Mouse (Mus musculus) ovary, adult 18-20 months (tissue): ENCODE results near the gene Rfx4.
A peak's percentile ranks its signal among the peaks of the same experiment; 100 is the strongest.

Source experiments
- DNase-seq: peaks from one replicate; pipeline ENCODE4 v3.0.0; 2022; ENCODE audit warnings: low spot score, mixed read lengths

Rfx4 gene

DNA sequence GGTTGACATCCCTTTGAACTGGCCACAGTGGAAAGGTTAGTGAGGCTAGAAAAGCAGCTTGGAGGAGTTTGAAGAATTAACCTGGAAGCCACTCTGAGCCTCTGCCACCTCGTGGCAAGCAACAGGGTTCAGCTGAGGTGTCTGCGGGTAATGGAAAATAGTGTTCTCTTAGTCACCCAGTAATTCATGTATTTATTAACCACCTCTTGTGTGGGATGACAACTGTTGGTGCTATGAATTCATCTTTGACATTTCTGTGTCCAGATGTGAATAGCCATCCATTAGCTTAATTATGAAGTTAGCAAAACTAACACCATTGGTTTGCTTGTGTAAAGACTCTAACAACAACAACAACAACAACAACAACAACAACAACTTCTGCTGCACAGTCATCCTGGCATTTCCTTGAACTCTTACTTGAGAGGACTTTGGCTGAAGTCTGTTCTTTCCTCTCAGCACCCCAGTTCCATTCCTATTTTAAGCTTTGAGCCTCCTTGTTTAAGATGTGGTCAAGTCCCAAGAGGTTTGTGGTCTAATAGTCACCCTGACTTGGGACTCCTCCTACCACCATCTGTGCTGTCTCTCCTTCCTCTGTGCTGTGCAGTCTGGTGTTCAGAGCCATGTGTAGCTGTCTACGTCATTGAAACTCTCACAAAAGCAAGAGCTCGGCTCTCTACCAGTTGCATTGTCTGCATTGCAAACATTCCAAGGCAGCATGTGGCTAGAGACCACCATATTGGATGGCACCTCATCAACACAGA lies 60.0 kb downstream of the Rfx4 start:
- DNase-seq: no peak

DNA sequence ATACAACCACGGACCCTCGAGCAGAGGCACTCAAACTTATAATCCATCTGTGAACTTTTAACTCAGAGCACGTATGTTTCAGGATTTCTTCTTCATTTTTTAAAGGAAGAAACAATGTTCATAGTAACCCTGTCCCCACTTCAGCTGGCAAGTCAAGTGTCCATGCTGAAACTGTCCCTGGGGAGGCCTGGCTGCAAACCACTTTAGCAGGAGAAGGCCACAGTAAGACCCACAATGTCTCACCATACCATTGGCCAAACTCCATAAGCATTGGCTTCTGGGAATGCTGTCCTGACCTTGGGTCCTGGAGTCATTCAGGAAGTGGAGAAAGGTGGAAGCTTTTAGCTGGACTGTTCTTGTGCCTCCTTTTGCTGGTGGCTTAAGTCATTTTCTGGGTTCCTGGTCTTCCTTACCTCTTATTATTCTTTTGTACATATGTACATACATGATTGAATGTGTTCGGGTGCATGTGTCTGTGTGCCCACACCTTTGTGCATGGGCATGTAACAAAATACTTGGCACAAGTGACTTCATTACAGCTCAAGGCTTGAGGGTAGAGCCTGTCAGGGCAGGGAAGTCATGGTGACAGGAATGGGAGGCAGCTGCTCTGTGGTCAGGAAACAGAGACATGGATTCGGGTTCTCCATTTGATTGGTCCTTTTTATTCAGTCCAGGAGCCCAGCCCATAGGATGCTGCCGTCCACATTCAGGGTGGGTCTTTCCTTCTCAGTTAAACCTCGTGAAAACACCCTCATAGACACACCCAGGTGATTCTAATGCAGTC lies 61.4 kb downstream of the Rfx4 start:
- no peak for DNase-seq

DNA sequence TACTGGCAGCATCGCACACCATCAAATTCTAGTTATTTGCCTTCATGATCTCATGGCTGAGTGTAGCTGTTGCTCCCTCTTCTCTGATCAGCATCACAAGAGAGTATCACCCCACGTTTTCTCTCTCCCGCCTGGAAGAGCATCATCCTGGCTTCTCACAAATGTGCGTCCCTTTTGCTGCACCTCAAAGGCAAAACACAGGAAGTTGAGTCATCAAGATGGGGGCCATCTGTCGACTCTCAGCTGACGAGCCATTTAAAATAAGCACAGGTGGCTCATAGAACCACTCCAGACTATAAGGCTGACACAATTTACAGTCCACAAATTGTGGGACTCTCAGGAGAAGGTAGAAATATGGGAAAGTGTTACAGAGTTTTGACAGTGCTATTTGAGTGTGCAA lies 63.8 kb downstream of the Rfx4 start:
- no peak for DNase-seq

DNA sequence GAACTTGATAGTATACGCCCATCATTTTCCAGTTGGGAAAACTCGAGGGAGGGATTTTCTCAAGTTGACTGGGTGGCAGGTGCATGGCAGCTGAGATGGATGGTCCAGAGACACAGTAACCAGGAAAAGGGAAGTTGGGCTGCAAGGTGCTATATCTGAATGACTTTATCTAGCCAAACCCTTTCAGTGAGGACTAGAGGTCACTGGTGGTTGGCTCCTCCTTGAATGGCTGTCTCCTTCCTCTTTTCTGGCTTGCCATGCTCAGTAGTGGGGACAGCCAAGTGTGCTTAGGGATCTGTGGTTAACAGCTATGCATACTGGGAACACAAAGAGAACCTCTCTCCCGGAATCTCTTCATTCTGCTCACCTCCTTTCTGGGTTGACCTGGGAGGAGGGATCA lies 64.4 kb downstream of the Rfx4 start:
- DNase-seq: no peak

DNA sequence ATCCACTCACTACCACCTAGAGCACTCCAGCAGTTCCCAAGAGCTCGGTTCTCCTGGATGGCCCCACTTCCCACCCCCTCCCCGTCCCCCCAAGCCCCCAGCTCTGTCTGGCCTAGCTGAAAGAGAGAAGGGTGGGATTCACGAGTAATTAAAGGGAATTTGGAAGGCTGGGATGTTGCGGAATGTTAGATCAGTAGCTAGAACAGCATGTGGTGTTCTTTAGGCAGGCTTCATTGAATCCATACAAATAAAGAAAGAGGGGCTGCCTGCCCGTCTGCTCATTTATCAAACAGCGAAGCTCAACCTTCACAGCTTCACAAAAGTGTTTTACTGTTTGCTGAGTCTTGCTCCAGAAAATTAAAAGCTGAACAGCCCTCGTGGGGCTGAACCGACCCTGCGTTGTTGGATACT lies 66.9 kb downstream of the Rfx4 start:
- no peak for DNase-seq

DNA sequence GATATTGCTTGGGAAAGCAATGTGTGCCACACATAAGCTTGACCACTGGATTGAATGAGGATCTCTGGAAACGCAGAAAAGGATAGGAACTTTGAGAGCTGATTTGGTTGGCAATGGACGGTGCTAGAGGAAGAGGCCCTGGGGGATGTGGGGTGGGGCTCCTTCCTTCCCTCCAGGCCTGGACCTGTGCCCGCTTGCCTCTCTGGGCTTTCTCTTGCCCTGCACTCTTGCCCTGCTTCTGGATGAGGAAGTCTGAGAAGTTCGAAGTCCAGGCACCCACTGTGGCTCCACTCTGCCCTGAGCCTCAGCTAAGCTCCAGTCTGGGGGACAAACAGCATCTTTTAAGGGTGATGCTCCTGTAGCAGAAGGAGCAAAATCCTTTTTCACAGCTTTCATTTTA lies 67.8 kb downstream of the Rfx4 start:
- DNase-seq: no peak

DNA sequence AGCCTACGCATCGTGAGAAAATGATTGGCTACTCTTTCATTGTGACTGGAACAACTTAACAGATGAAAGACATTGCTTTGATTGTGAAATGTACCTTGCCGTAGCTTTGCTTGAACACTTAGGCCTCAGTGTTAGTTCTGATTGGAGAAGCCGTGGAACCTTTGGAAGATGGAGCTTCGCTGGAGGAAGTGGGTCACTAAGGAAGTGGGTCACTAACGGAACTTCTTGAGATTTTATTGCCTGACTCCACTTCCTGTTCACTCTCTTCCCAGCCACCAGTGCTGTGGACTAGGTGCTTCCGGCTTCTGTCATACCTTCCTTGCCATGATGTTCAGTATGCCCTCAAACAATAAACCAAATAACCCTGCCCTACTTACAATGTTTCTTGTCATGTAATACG lies 73.1 kb downstream of the Rfx4 start:
- no peak for DNase-seq

DNA sequence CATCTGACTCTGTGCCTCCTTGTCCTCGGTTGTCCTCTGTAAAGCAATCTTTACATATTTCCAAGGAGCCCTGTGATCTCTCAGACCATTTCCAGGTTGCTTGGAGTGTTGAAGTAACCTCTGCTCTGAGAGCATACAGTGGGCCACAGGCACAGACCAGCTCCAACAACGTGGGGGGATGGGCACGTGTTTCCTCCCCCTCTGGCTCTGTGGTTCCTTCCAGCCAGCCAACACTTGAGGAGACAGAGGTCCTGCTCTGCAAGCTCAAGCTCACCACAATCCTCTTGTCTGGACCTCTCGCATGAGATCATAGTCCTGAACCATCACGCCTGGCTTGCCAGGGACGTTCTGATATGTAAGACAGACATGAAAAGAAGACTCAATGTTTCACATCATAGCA lies 79.7 kb downstream of the Rfx4 start:
- DNase-seq: no peak

DNA sequence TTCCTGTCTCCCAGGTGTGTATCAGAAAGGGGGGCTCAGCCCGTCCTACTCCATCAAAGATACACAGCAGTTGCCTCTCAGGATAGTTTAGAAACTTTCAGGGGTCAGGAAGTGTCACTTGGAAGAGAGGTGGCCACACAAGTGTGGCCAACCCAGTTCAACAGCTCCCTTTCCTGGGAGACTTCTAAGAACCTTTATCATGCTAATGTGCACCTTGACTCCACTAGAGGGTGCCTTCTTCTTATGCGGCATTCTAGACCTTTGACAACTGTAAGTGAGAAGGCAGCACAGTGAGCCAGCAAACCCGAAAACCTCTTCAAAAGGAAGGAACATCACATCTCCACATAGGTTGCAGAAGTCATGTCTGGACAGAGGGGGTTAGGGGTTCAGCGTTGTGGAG lies 80.2 kb downstream of the Rfx4 start:
- DNase-seq: no peak

DNA sequence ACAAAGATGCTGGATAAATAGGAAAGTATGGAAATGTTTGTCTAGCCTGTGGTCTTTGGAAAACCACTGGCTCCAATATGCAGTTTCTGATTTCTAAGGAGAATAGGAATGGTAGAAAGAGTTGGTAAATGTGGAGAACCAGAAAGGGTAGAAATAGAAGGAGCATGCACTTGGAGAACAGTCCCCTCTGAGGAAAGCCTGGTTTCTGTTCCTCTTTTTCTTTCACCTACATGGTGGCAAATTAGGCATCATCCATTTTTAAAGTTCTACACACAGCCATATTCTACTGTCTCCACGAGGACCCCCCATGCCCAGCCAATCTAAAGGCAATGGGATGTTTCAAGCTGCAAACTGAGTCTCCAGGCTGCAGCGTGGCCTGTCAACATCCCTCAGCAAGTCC lies 81.5 kb downstream of the Rfx4 start:
- DNase-seq: no peak

DNA sequence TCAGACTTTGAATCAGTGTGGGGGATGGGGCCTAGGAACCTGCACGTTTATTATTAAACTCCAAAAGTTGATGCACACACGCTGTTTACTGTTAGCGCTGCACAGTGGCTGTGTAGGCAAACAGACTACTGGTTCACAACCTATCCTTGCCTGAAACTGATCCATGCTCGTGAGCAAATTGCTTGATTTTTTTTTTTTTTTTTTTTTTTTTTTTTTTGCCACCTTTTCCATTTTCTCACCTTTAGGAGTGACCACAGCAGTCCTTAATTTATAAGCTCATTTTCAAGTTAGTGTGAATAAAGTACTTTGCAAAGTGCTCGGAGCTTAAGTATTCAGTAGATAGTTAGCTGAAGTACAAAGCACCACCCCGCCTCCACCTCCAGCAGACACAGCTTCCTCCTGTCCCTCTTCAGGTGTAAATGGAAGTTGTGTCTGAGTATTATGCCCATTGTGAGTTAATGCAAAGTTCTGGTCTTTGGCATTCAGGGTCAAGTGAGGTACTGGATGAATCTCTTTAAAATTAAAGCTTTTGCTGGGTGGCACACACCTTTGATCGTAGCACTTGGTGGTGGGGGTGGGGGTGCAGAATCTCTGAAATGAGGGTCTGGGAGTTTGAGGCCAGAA lies 83.1 kb downstream of the Rfx4 start:
- no peak for DNase-seq

DNA sequence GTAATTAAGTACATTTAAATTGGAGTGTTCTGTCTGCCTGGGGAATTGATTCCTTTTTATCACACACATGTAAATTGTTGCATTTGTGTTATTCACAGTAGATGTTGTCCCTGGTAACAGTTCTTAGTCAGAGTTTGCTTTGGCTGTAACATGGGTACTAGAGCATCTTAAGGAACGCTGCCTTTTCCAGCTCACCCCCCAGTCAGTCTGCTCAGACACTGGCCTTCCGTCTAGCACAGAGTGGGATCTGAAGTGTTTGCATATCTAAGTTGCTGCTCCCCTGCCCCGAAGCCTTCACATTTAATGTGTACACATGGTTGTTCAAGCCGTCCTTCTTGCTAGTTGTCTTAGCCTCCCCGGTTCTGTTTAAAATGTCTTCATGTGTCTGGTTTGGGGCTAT lies 90.8 kb downstream of the Rfx4 start:
- DNase-seq: no peak

DNA sequence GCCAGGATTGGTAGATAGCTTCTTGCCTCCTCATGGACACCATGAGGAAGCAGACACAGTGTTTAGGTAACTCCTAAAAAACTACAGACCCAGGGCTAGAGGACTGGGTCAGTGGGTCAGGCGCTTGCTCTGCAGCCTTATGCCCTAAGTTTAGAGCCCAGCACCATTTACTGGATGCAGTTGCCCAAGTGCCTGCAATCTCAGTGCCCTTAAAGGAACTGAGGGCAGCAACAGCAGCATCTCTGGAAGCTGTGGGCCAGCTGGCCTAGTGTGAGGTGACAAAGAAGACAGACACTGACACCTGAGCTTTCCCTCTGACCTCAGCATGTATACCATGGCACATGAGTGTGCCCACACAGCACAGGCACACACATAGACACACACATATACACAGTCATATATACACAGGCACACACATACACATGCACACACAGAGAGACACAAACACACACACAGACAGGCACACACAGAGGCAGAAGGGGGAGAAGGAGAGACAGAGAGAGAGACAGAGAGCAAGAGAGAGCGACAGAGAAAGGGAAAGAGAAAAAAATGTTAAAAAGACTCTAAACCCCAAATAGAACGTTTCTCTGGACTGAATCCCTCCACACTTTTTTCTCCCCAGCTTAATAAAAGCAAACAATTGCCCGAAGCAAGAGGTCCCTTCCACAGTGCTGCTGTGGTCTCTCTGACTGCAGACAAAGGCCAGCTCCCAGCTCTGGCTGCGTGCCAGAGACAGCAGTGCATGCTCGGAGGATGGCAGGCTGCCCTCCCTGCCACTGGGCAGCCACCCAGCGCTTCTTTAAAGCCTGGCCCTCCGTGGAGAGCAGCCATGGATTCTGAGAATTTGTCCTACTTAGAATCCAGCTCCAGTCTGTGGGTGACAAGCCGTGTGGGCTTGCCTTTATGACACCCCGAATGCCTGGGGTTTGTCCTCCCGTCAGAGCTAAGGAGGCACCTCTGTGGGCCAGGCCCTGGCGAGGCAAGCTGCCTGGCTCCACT lies 96.4 kb downstream of the Rfx4 start:
- DNase-seq: peak; percentile 66

DNA sequence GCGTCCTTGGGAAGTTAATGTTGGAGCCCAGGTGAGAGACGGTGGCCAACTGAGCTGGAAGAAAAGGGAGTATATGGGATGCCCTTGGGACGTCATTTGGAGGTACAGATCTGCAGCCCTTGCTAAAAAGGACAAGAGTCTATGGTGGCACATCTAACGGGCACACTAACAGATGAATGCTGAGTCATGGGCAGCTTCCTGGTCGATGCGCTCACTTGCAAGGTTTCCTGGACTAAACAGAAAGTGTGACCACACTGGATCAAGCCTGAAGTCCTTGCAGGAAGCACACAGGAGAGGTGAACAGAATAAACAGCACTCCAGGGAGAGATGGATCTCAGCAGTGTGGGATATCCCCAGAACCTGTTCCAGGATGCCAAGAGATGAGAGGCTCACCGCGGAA lies 98.2 kb downstream of the Rfx4 start:
- DNase-seq: no peak

DNA sequence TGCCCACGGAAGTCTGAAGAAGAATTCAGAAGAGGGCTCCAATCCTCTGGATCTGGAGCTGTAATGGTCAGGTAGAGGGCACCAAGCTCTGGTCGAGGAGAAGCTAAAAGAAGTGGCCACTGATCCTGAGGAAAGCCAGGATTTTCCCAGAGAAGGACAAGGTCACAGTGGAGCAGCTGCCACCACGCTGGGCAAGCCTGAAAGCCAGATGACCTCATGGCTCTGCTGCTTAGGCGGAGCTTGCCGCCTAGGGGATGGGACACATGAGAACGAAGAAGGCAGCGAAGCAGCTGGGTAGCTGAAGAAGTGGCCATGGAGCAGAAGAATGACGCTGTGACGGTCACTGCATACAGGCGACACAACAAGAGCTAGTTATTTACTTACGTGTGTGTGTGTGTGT lies 99.6 kb downstream of the Rfx4 start:
- no peak for DNase-seq

DNA sequence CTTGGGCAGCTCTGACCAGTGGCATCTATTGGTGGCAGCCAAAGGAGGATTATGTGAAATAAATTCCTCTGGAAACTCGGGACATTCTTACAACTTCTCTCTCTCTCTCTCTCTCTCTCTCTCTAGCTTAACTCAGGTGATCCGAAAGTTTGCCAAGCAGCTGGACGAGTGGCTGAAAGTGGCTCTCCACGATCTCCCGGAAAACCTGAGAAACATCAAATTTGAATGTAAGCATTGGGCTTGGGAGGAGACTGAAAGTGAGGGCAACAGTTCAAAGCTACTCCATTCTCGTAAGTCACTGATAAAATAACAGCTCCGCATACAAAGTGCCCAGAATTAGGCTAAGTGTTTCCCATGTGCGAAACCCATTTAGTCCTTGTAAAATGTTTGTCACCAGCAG lies 102.5 kb downstream of the Rfx4 start:
- DNase-seq: no peak

DNA sequence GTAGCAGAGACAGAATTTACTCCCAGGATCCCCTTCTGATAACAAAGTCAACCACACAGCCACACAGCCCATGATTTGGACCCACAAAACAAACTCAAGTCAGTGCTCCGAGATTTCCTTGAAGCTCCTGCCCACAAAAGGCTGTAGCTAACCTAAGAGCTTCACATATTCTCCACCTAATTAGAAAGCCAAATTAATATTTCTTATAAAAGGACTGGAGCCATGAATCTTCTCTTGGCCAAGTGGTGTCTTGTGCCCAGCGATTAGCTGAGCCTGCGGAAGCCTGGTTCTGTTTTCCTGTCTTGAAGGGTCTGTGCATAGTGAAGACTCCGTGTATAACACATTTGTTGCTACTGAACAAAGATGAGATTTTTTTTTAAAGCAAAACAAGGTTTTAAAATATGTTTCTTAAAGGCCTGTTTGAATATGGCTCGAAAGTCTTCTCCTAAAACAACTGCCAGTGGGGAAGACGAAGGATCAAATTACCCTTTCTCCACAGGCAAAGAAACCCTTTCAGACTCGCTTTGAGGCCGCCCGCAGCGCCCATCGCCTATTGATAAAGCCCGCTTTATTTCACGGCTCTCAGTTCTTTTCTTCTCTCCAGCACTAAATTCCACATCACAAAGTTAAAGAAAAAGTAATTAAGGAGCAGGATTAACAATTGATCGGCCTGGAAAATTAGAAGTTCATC lies 103.1 kb downstream of the Rfx4 start:
- no peak for DNase-seq

DNA sequence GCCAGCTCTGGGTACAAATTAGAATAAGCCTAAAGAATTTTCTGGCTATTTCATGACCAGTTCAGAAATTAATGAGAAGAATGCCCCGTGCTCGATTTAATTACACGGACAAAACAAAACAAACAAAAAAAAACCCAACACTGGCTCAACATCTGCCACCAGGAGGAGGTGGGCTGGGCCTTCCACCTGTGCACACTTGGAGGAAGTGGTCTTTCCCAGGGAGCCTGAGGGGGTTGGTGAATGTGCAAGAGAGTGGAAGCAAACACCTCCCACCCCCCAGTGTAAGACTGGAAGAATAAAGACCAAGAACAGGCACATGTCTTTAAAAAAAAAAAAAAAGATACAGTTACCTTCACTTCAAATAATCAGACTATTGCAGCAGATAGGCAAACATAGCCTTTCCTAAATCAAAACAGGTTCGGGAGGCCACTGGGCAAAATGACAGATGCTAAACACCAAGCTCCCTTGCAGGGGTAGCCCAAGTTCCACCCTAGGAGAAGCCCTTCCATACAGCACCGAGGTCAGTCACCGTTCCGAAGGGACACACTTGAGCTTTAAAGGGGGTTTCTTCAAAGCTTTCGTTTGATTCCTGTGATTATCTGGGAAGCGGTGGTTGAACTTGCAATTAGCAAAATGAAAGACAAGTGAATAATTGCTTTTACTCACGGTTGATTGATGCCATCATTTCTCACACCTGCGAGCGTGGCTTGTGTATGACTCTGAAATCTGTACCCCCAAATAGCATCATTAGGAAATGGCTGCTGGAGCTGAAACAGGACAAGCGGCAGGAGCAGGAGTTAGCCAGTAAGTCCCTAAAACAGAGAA lies 103.9 kb downstream of the Rfx4 start:
- DNase-seq: no peak

DNA sequence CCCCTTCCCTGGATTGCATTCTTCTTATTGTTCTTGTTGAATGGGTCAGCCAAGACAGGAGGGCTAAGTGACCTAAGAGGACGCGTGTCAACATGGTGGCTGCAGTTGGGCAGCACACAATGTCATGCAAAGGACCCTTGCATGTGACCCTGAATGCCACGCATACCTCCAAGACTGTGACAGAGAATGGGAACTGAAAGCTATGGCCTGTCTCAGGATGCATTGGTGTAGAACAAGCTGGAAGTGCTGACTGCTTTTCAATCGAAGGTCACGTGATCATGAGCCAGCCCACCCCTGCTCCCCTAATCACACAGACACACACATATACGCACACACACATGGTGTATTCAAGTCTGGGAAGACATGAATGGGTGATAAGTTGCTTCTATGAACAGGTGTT lies 107.6 kb downstream of the Rfx4 start:
- no peak for DNase-seq

DNA sequence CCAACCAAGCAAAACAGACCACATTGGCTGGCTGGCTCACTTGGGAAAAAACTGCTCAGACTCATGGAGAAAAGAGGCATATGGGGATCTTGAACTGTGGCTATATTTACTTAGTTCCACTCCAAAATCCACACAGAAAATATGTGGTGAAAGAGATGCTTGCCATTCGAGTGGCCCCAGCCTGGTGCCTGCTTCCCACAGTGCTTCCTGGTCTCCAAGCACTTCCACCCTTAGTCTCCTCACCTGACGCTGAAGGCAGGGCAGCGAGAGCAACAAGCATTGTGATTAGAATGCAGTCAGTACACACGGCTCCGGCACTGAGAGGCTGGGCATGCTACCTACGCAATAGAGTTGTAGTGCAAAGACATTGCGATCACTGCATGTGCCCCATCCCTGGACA lies 111.7 kb downstream of the Rfx4 start:
- DNase-seq: no peak

DNA sequence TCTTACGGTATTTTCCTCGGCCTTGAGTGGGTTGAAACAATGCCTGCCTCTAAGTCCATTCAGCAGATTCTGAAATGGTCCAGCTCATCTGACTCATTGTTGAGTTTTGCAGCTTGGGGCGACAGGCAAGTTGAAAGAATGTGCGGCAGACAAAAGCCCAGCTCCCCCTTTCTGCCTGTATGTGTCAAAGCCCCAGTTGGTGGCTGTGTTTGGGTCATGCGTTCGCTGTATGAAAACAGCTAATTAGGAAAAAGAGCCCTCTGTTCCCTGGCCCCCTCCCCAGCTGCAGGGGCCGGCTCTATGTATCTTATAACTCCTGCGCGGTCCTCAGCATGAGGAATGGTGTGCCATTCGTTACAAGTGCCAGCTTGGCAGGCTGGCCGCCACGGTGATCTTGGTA lies 115.4 kb downstream of the Rfx4 start:
- DNase-seq: no peak
